Mouse (Mus musculus) forebrain, embryonic 11.5 days (tissue): ENCODE measurements around the gene Cbr4. TPM values are rescaled to one million over a fixed set of nuclear protein-coding genes. Genes with fewer than 3 reads are reported as not detected.
A peak's percentile ranks its signal among the peaks of the same experiment; 100 is the strongest.

Experiments used
- ATAC-seq: fragments of 200-750 bp; cut with Nextera tagmentation; replicated peaks from 2 replicates; pipeline ENCODE4 v1.8.0; 2017; ENCODE audit warnings: moderate TSS enrichment; ENCODE audit not compliant: low FRiP score
- DNase-seq: peaks from one replicate; pipeline ENCODE4 v3.0.0-alpha.2; 2017; ENCODE audit warnings: low spot score
- H3K27ac ChIP-seq: fragments of 300-500 bp; sonication (generic); 2 replicates; pipeline ENCODE4 v1.5.1; 2014; ENCODE audit warnings: low read depth, low read length
- H3K27me3 ChIP-seq: fragments of 300-500 bp; sonication (generic); 2 replicates; pipeline ENCODE4 v1.6.1; 2014; ENCODE audit warnings: mild to moderate bottlenecking, low read length, mixed read lengths; ENCODE audit not compliant: control insufficient read depth, insufficient read depth
- H3K36me3 ChIP-seq: fragments of 300-500 bp; sonication (generic); 2 replicates; pipeline ENCODE4 v1.6.1; 2014; ENCODE audit warnings: mild to moderate bottlenecking, low read length, moderate library complexity, mixed read lengths; ENCODE audit not compliant: control insufficient read depth, insufficient read depth
- H3K4me1 ChIP-seq: fragments of 300-500 bp; sonication (generic); replicated peaks from 2 replicates; pipeline ENCODE4 v1.6.1; 2014; ENCODE audit warnings: low read length, mixed read lengths; ENCODE audit not compliant: control insufficient read depth, insufficient read depth
- H3K4me2 ChIP-seq: fragments of 300-500 bp; sonication (generic); 2 replicates; pipeline ENCODE4 v1.6.1; 2014; ENCODE audit warnings: low read depth, mild to moderate bottlenecking, low read length, moderate library complexity, mixed read lengths; ENCODE audit not compliant: severe bottlenecking
- H3K4me3 ChIP-seq: fragments of 300-500 bp; sonication (generic); 2 replicates; pipeline ENCODE4 v1.5.1; 2014; ENCODE audit warnings: low read depth, low read length
- H3K9ac ChIP-seq: fragments of 300-500 bp; sonication (generic); 2 replicates; pipeline ENCODE4 v1.6.1; 2014; ENCODE audit warnings: low read length
- H3K9me3 ChIP-seq: fragments of 300-500 bp; sonication (generic); 2 replicates; pipeline ENCODE4 v1.6.1; 2016; ENCODE audit warnings: low read length, mixed read lengths; ENCODE audit not compliant: control insufficient read depth
- WGBS: fragments of 180-500 bp; shearing (Covaris S2); extraction: QIAGEN DNeasy Blood & Tissue Kit; methylation state at CpG from one replicate; pipeline ENCODE4 v1.1.7; 2014; 5-methylcytosine and 5-hydroxymethylcytosine counted together
- polyA plus RNA-seq: library from polyadenylated mRNA; unstranded; fragments of >200 nt; fragmentation: Nextera tagmentation; extraction: Ambion mirVana; gene quantifications from 2 replicates; pipeline ENCODE4 v1.2.1, GENCODE M21; 2014

Gene Cbr4
- polyA plus RNA-seq, 1 experiment from 2014 or later, result 27.9 TPM

GRCm38 (mm10) chr8:61549585-61549984, 62.1 kb downstream of the Cbr4 start:
- no peak overlapping the region for H3K27ac ChIP-seq
- no peak overlapping the region for H3K4me3 ChIP-seq

DNA sequence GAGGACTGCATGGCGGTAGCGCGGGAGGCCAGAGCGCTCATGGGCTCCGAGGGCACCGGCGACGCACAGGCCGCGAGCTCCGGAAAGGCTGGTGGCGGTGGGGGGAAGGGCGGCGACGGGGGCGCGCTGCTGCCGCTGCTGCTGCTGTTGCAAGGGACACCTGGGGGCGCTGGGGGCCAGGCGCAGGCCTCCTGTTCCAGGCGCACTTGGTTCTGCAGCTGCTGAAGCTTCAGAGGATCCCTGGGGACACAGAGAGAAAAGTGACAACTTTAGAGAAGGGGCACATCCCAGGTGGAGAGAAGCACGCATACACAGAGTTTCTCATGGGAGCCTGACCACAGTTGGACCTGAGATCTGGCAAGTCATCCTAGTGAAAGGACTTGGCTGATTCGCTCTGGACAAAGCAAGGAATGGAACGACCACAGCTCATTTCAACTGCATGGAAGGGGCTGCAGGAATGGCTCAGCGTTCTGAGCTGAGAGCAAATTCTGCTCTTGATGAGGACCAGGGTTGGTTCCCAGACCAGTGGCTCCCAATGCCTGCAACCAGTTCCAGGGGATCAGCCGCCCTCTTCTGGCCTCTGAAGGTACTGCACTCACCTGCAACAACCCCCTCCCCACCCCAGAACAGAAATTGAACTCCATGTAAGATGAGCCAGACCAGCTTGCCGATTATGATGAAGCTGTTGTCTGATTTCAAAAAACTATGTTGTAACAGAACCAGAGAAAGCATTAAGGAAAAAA, 62.6 kb downstream of the Cbr4 start:
- H3K4me3 ChIP-seq, result no peak overlapping the region
- DNase-seq, result peak; percentile 66
- H3K4me2 ChIP-seq, result no peak overlapping the region
- peaks cover 18% of the 10 kb centered on the region for H3K36me3 ChIP-seq
- no peak overlapping the region for H3K9ac ChIP-seq
- H3K4me1 ChIP-seq, result peaks cover 2% of the 10 kb centered on the region; the same call in 1 of the 2 replicates
- WGBS, result 51% methylated on average over 27 of the region's 27 CpGs
- no peak overlapping the region for H3K27ac ChIP-seq
- H3K27me3 ChIP-seq, result no peaks in the 10 kb centered on the region
- peaks cover 8% of the 10 kb centered on the region for H3K9me3 ChIP-seq
- ATAC-seq, result no peak

More at GRCm38 (mm10) chr8:61549585-61549984, 62.1 kb downstream of the Cbr4 start:
- no peak overlapping the region for H3K9ac ChIP-seq
- H3K27me3 ChIP-seq, result no peaks in the 10 kb centered on the region
- DNase-seq, result peak; percentile 54
- peaks cover 8% of the 10 kb centered on the region for H3K9me3 ChIP-seq
- no peak overlapping the region for H3K4me2 ChIP-seq
- peaks cover 18% of the 10 kb centered on the region for H3K36me3 ChIP-seq
- no peak for ATAC-seq
- 71% methylated on average over 41 of the region's 41 CpGs for WGBS
- peaks cover 2% of the 10 kb centered on the region; the same call in 1 of the 2 replicates for H3K4me1 ChIP-seq

DNA sequence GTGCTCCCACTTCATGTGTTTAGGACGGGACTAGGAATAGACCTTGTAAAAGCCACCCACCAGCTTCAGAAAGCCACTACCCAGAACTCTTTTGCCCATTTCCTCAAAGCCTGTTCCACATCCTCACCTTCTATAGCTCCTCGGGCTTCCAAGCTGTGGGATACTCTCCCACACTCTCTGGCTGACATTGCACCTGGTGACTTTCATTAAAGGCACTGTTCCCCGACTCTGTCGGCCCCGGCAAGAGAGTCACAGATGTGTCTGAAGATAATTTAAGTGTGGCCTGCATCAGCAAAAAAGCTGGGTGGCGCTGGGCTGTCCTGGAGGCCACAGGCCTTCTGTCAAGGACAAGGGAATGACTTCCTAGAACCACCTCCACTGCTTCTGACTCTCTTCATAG, 64.7 kb downstream of the Cbr4 start:
- Histone ChIP-seq H3K9ac (no peak overlapping the region), H3K4me2 (no peak overlapping the region), H3K9me3 (peaks cover 8% of the 10 kb centered on the region), H3K4me3 (no peak overlapping the region), H3K27ac (no peak overlapping the region), H3K27me3 (no peaks in the 10 kb centered on the region), H3K36me3 (peaks cover 18% of the 10 kb centered on the region), H3K4me1 (peaks cover 2% of the 10 kb centered on the region; the same call in 1 of the 2 replicates)
- ATAC-seq (no peak), DNase-seq (no peak)
- WGBS, result 73% methylated on average over 6 of the region's 6 CpGs

DNA sequence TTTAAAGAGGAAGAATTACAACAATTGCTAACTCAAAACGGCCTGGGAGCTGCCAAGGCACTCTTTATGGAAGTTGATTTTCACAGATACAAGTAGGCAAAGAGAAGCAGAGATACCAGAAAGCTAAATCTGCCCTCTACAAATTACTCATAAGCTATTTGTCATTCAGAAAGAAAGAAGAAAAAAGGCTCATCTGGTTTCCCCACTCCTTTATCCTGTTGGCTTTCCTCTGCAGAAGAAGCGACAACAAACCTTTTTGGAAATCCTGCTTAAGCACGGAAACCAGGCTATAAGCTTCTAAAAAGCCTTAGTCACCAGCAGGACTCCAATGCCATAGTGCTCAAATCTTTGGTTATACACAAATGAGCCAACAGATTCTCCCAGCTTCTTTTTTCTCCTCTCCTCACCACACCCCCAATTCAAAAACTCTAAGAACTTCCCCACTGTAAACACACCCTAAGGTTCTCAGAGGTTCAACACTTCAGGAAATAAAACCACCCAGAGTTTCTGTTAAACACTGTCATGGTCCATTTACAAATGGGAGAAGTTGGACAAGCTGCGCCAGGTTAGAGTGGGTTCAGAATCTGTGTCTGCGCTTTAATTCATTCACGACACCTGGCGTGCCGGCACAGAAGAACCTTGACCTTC, 65.3 kb downstream of the Cbr4 start:
- WGBS, result 81% methylated on average over 8 of the region's 8 CpGs
- no peak for ATAC-seq
- Histone ChIP-seq H3K4me2 (no peak overlapping the region), H3K27ac (no peak overlapping the region), H3K9ac (no peak overlapping the region), H3K4me3 (no peak overlapping the region), H3K36me3 (peaks cover 18% of the 10 kb centered on the region), H3K4me1 (peaks cover 2% of the 10 kb centered on the region; the same call in 1 of the 2 replicates), H3K27me3 (no peaks in the 10 kb centered on the region), H3K9me3 (peaks cover 8% of the 10 kb centered on the region)
- no peak for DNase-seq

- Histone ChIP-seq H3K9me3 (no peaks in the 10 kb centered on the region), H3K4me3 (no peak overlapping the region), H3K27ac (no peak overlapping the region), H3K36me3 (no peaks in the 10 kb centered on the region), H3K4me1 (peaks cover 2% of the 10 kb centered on the region; the same call in 1 of the 2 replicates), H3K4me2 (no peak overlapping the region), H3K27me3 (no peaks in the 10 kb centered on the region), H3K9ac (no peak overlapping the region)
- ATAC-seq (0 out of 2 replicates have a peak, but pooled peaks have one; percentile 27), DNase-seq (no peak)
- WGBS, result 57% methylated on average over 6 of the region's 6 CpGs
Measured at GRCm38 (mm10) chr8:61555343-61555742, 67.8 kb downstream of the Cbr4 start.

DNA sequence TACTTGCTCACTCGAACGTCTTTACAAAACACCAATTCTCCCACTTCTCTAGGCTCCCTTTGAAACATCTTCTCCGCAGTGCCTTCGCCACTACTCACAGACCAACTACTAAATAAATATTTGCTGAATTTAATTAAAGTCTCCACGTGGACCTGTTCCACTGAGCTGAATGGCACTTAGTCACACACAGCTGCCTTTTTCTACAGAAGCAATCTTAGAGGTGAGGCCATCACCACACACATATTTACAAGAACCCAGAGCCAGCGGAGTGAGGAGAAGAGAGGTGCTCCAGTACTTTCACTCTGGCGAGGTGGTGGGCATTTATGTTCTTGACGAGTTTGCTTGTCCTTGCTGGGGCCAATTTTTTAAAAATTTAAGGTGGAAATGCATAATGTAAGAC, 68.7 kb downstream of the Cbr4 start:
- H3K4me3 ChIP-seq, result no peak overlapping the region
- no peak overlapping the region for H3K9ac ChIP-seq
- H3K27me3 ChIP-seq, result no peaks in the 10 kb centered on the region
- H3K4me2 ChIP-seq, result no peak overlapping the region
- no peaks in the 10 kb centered on the region for H3K36me3 ChIP-seq
- ATAC-seq (no peak), DNase-seq (no peak)
- H3K27ac ChIP-seq, result no peak overlapping the region
- WGBS, result 74% methylated on average over 8 of the region's 8 CpGs
- no peaks in the 10 kb centered on the region for H3K9me3 ChIP-seq
- peaks cover 2% of the 10 kb centered on the region; the same call in 1 of the 2 replicates for H3K4me1 ChIP-seq
